Mouse (Mus musculus) C2C12 (cell line): ENCODE results near the gene Kank2.

Source experiments
- CEBPB ChIP-seq: IDR thresholded peaks from one replicate; pipeline ENCODE4 v1.6.1; 2011; ENCODE audit warnings: low read depth, mild to moderate bottlenecking, control low read depth, moderate library complexity
- CTCF ChIP-seq: IDR thresholded peaks from one replicate; pipeline ENCODE4 v1.5.1; 2011; ENCODE audit not compliant: control insufficient read depth, insufficient read depth, insufficient read length

DNA sequence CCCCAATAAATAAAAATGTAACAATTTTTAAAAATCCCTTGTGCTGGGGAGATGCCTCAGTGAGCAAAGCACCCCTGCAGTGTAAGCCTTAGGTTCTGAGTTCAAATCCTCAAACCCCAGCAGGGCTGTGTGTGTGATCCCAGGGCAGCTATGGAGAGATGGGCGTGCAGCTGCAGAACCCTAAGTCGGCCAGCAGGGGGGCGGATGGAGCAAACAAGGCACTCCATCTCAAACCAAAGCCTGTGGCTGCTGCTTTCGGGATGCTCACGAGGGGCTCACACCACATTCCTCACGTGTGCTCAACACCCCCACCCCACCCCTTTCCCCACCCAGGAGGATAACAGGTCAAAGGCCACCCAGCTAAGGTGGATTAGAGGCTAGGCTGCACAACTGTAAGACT, 11.6 kb downstream of the Kank2 start:
- TF ChIP-seq CTCF, result peak; percentile 65
- no peak for TF ChIP-seq CEBPB
